Mouse (Mus musculus): ENCODE results near the gene Tspan18.

Gene Tspan18

DNA sequence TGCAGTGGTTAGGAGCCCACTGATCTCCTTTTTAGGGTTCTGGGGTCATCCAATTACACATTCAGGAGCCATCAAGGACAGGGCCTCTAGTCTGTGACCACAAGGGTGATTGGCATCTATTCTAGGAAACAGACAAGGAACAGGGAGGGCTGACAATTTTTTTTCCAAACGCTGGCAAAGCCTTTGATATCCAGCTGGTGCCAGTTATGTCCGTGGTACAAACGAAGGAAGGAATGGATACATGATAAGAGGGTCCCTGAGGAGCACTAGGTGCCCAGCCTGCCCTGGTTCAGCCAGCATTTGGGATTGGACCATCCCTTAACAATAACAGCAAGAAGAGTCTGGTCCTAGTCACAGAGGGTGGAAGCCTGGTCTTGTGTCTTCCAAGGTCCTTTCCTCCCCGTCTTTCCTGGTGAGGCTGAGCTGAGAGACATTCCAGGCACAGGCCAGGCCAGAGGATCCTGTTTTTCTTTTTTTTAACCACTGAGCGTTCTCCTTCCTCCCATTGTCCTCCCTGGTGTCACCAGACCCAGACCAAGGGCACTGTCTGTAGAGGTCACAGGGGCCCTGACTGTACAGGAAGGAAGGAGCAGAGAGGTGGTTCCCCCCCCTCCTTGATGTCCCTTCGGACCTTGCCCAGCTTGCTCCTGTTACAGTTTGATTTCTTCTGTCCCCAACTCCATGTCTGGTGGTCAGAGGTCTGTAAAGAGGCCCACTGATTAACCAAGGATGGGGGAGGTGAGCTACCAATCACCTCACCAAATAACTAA is 72.6 kb downstream of the Tspan18 start:
- peak; percentile 74 for DNase-seq

DNA sequence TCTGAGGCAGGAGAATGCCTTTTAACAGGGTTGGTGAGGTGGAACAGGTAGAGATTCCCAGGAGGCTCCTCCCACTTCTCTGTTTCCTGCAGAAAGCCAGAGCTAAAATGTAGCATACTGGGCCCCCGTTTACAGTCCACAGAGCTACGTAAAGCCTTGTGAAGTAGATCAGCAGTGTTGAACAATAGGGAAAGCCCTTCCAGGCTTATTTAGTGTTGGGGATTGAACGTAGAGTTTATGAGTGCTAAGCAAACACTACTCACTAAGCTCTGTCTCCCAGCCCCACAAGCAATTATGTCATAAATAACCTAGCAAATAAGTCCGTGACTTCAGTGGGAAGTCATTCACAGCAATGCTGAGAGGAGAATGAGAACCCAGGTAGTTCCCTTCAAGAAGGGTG is 76.7 kb downstream of the Tspan18 start:
- DNase-seq: no peak

DNA sequence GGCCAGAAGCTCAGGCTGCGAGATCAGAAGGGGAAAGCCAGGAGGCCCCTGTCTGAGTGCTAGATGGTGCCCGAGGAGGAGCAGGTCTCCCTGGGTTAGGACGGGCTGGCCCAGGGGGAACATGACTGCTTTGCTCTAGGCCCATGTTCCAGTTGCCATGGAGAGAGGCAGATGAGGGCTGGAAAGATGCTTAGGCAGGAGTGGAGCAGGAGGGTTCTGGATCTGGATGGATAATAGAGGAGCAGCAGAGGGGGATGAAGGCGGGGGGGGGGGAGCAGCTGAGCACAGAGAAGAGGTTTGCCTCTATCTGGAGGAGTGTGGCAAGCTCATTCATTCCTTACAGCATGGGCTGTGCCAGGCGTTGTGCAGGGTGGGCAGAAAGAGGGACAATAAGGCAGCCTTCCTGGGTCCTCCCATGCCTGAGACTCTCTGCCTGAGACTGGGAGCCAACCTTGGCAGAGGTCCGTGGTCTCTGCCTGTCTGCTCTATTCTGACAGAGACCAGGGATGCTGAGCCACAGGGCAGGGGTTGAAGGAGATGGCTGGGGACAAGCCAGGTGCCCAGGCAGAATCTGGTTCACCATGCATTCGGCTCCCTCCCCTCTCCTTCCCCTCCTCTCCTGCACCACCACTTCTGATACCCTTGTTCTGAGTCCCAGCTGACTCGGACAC is 77.4 kb downstream of the Tspan18 start:
- no peak for DNase-seq

DNA sequence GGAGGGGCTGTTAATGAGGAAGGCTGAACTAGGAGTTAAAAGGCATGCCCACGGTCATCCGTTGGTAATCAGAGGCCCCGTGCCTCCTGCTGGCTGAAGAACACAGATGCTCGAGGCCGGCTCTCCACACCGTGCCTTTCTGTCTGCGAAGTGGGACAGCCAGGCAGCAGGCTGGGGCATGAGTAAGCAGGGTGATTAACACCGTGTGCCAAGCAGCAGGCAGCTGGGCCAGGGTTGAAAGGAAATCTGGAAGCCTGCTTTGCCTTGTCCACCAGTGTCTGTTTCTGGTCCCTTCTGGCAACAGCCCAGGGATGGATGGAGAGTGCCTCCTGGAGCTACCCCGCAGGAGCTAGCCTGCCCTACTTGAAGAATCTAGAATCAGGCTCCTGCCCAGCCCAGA is 81.9 kb downstream of the Tspan18 start:
- DNase-seq: no peak

DNA sequence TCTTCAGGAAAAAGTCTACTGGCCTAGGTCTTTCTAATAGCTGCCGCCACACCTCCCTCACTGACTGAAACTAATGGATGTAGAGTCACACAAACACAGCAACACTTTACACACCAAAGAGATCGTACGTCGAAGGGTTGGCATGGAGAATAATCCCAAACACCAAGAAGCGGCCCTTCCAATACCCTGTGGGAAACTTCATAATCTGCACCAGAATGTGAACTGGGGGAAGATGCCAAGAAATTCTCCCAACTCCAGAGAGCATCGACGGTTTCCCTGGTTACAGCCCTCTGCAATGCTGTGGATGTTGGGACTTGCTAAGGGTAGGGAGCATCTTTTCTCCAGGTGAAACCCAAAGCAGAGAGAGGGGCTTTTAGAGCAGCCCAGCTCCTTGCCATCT is 83.7 kb downstream of the Tspan18 start:
- no peak for DNase-seq

DNA sequence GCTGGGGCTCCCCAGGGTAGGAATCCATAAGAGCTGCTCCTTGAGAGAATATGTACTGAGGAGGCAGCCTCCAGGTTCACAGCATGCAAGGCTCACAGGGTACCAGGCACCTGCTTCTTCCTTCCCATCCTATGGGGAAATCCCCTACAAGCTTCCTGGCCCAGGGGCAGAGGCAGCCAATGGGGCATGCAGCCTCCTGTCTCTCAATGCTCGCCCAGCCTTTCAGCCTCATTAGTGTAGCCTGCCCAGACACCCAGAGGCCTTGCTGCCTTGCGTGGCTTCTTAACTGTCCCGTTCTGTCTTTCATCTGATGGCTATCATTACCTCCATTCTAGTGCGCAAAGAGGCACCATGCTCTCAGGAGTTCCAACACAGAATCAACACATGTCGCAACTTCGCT is 85.2 kb downstream of the Tspan18 start:
- DNase-seq: no peak

DNA sequence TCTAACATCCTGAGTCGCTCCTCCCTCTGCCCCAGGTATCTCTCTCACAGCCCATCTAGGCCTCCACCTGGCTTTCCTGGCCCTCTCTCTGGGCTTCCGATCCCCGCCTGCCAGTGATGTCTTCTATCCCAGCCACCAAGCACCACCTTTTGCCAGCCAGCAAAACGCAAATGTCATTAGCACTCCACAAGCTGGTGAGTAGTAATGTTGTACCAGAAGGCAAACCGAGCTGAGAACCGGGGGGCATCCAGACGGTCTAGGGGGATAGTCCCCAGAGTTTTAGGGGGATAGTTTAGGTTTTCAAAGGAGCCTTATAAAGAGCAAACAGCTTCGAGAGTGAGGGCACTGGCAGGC is 90.2 kb downstream of the Tspan18 start:
- no peak for DNase-seq

DNA sequence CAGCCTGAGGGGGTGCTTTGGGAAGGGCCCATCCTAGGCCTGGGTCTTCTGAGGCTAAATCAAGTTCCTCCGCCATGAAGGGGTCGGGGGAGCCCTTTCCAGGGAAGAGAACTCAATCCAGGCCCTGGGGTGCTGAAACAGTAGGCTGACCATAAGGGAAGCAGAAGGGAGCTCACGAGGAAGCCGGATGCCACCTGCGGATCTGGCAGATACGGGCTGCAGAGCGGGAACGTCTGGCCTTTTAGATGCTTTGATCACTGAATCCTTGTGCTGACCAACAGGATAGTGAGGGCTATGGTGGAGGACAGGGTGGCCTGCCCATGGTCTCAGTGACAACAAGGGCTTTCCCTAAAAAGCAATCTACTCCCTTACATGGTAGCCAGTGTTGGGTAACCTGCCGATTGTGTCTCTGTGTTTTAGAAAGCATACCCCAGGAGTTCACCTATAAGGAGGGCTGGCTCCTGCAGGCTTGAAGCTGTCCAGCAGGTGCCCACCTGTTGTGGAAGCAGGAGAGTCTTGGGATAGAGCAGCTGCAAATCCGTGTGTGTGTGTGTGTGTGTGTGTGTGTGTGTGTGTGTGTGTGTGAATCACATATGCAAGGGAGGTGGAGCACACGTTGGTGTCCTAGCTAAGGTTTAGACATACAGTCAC is 90.7 kb downstream of the Tspan18 start:
- no peak for DNase-seq

DNA sequence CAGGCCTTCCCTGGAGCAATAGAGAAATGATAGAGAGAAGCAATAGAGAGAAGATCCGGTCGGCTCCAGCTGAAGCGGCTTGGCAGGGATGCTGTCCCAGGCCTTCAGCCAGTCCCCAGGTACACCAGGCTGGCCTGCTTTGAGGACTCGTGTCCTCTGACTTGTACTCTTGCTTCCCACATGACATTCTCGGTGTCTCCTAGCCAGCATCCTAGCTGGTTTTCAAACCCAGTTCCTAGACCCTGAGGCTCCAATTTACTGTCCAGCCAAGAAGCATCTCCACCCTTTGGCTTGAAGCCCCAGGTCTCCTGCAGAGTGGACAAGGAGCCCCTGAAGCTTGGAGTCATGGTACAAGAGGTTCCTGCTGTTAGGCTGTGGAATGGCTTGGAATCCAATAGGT is 92.1 kb downstream of the Tspan18 start:
- DNase-seq: no peak

DNA sequence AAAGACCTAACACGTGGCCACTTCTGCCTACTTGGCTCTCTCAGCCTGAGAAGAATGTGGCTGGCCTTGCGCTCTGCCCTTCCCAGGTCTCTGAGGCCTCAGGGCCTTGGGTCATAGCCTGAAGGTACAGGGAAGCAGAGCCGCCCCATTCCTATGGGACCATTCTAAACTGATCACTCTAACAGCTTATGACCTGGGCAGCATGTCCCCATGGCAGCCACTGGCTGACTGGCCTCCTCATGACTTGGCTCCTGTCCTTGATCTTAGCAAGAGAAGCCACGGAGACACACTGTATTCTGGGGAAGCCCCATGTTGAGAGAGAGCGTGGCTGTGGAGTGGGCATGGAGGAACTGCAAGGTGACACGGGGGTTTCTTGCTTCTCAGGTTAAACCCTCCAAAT is 95.4 kb downstream of the Tspan18 start:
- no peak for DNase-seq

DNA sequence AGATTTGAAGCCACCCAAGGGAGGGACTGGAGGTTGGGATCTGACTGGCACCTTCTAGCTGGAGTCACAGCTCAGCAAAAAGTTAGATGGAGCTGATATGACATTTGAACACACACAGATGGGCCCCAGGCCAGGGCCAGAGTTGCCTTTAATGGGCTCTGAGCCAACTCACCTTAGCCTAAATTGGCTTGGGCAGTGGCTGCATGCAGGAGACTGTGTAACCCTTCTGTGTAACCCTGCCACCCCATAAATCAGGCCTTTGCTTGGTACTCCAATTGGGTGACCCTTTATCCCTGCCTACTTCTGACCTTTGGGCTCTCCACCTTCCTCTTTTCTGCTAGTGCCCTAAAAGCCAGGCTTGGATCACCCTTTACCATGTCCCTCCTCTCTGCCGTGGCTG is 97.2 kb downstream of the Tspan18 start:
- no peak for DNase-seq

DNA sequence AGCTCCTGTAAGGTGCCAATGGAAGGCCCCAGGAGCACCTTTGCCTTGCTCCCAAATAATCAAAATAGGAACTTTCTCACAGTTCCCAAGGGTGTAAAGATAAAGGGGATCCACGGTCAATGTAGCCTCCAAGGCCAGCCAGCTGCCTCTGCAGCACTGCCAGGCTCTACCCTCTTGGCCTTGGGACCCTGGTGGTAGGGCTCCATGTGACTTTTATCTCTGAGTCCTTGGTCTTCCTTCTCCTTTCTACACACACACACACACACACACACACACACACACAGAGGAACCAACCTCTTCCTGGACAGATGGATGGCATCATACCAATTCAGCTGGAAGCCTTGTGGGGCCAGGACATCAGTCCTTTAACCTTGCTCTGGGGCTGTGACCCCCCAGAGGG is 102.2 kb downstream of the Tspan18 start:
- DNase-seq: no peak

DNA sequence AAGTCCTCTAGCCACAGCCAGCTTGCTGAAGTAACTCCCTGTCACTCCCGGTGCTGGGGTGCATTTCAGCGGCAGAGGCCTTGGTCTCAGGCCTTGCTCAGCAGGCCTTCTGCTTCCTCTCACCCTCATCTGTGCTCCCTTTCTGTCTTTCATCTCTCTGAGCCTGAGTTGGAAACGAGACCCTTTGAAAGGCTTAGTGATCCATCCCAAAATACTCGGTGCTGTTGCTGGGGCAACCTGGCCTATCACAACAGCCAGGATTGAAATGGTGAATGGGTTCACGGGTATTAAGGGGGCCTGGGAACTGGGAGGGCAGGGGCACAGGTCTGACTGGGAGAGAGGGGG is 105.9 kb downstream of the Tspan18 start:
- no peak for DNase-seq

DNA sequence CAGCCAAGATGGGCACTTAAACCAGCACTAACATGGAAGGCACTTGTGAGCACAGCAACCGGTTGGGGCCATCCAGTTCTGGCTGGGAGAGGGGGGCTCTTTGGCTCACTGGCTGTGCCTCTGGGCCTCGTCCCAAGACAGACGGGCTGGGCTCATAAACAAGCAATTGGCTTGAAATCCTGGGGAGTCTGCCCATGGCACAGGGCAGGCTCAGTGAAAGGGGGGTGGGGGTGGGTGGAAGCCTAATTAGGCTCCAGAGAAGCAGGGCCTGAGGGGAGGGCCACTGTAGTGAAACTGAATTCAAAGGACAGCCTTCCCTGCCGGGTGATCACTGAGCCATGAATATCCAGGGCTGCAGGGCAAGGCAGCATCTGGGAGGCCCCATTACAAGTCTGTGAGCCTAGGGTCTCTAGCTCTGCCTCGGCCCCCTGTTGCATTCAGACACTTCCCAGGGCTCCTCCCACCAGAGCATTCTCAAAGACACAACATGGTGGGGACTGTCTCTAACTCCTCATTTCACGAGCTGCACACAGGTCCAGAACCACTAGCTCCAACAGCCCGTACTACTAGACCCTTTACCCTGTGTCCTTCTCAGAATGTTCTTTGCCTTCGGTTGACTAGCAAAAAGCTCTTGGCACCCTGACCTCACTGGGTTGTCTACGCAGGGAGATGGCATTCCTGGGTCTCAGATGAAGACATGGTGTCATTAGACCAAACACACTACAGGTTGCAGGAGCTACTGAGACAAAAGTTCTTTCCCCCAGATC is 106.4 kb downstream of the Tspan18 start:
- DNase-seq: peak; percentile 45

DNA sequence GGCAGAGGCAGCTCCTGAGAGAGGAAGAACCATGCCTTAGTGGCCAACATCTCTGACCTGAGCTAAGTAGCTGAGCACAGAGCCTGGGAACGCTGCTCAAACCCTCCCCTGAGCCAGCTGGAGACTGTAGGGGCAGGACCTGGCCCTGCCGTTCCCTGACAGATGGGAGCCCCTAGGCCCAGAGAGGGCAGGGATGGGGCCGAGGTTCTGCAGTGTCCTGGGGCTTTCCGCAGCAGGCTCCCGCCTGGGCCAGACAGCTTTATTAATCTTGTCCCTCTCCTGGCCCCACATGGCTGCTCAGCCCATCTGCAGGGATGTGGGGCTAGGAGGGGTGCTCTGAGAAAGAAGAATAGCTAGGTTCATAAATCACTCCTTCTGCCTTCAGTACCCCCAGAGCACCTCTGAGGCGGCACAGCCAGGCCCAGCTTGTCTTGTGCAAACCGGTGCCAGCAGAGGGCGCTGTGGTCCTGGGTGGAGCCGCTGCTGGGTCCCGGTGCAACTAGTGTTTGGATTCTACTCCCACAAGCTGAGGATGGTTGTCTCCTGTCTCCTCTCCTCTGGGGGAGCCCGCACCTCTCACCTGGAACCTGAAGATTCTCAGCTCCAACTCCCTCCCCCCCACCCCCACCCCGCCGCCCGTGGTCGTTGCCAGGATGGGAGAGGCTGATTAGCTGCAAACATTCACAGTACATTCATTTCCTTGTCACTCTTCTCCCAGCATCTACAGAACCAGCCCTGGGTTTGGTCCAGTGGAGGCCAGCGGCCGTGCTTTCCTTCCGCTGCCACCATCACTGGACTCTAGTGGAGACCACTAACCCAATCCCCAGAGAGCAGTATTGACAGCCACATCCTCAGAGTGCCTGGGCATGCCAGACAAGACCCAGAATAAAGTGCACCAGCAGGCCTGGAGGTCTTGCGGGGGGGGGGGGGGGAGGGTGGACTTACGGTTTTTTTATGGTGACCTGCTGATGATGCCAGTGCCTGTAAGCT is 107.4 kb downstream of the Tspan18 start:
- peak; percentile 85 for DNase-seq

DNA sequence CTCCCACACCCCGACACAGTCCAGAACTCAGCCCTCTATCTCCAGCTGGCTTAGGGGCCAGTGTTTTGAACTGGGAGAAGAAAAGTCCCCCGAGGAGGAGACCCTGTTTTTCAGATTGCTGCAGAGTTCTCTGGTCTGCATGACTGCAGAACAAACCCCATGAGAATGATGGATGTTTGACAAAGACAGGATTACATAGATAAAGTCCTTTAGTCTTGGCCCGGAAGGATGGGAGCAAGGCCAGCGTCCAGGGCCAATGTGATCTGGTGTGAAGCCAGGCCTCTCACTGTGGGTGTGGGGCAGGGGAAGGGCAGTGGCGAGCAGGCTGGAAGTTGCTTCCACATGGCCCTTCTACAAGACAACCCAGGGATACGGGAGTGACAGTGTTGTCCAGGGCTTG is 110.8 kb downstream of the Tspan18 start:
- DNase-seq: peak; percentile 29

DNA sequence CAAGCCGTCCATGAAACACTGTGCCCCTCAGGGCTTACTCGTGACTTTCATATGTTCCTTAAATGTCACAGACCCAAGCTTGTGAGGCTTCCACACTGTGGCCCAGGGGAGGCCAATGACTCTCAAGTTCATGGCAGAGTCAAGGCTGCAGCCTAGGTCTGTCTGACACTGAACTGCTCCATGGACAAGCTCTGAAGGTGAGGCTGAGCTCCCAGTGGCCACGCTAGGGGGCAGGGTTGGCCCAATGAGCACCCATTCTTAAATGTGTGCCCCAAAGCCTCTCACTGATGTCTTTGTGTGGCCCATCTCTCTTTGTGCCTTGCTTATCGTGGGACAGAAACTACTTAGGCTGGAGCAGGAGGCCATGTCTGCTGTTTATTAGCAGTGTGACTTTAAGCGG is 113.9 kb downstream of the Tspan18 start:
- DNase-seq: no peak

DNA sequence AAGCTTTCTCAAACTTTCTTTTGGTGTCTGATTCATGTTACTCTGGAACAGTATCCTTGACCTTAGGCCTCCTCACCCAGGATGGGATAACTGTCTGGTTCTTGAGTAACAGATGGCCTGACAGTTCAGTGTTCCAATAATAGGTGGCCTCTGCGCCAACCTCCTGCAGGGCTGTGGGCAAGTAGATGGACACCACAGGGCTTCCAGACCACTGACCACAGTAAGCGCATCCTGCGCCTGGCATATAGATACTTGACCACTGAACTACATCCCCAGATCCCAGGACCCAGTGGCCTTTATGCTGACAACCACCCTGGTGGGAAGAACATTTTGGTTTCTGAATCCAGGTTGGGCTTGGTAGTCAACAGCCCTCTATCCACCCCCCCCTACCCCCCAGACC is 114.7 kb downstream of the Tspan18 start:
- DNase-seq: no peak

DNA sequence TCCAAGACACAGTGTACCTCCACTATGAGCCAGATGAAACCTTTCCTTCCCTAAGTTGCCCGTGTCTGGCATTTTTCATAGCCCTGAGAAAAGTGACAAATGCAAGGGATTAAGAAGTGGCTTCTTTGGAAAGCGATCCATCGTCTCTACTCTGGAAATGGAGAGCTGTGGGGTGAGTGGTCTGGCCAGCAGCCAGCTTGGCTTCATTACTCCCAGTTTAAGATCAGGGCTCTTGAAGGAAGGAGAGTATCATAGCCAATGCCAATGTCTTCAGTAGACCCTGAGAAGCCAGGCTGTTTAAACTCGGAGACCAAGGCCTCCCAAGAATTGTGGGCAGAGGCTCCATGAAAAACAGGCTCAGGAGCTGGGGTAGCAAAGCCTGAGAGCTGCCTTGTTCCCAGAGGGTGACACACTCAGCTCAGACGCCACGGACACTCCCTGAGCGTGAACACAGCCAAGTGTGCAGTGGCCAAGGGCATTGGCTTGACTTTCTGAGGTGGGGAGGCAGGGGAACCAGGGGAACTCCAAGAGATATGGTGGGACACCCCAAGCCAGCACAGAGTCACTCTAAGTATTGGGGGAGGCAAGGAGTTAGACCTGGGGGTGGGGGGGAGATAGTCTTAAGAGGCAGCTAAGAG is 115.8 kb downstream of the Tspan18 start:
- no peak for DNase-seq

DNA sequence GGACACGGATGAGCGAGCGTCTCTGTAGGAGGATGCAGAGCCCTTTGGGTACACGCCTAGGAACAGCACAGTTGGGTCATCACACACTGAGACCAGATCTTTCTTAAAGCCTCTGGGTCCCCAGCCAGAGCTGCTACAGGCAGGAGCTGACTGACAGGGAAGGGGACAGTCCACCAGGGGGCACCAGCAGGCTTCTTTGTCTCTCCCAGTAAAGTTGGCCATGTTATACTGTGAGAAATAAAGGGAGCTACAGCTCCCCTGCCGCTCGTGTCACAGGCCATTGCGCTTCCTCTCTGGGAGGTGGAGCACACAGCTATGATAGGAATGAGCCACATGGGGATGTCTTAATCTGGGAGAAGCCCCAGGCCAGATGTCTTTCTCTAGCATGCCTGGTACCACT is 117.3 kb downstream of the Tspan18 start:
- DNase-seq: peak; percentile 92

DNA sequence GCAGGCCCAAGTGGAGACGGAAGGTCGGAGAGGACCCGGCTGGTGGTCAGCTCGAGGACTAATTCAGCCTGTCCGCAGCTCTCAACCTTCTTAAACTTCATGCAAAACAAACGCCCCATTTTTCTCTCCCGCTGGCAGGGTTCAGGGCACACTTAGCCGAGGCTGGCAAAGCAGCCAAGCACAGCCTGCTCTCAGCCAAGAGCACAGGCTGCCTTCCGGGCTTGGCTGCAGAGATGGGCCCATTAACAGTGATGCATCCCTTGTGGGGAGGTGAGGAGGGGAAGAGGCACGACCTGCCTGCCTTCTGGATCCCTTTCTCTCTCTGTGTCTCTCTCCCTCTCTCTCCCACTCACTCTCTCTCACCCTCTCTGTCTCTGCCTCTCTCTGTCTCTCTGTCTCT is 118.5 kb downstream of the Tspan18 start:
- DNase-seq: no peak

DNA sequence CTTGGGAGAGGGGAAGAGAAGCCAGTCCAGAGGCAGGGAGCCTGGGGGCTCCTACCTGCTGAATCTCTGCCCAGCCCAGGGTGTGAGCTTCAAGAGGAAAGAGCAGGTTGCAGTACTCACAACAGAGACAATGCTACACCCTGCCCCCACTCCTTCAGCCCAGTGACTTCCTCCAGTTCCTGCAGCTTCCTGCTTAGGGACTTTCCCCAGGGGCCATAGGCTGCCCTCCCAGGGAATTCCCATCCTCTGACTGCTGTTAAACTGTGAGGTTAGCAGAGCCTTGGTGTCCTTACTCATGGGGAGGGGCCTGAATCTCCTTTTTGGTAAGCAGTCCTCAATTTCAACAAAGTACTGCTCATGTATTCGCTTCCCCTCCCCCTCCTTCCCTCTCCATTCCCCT is 120.1 kb downstream of the Tspan18 start:
- peak; percentile 43 for DNase-seq

All from lung, postnatal 36 days (tissue).